Mouse (Mus musculus) cortical plate, adult 2 months (tissue): ENCODE measurements around the gene Arl10.

Experiments used
- CTCF ChIP-seq: fragments of 200-500 bp; IDR thresholded peaks from 2 replicates; pipeline ENCODE4 v1.5.1; 2011; ENCODE audit warnings: mild to moderate bottlenecking, control low read depth, low read length; ENCODE audit not compliant: insufficient read depth; ENCODE audit errors: extremely low read depth
- POLR2A ChIP-seq: fragments of 200-500 bp; IDR thresholded peaks from 2 replicates; pipeline ENCODE4 v1.6.1; 2011; ENCODE audit warnings: mild to moderate bottlenecking, low read length, control low read depth; ENCODE audit not compliant: insufficient read depth; ENCODE audit errors: extremely low read depth

DNA sequence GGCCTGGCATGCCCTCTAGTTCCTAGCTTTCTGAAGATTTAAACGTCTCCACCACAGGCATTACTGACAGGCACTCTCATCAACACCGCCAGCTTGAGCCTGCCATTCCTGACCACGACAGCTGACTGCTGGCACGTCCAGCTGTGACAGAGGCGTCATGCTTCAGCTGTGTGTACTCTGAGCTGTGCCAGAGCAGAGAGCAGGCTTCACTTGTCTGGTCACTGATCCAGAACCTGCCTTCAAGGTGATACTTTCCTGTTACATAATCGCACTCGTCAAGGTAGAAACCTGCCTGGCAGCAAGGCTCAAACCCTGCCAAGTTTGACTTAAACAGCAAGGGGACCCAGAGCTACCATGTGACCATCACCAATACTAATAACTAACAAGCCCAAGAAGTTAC, 12.3 kb upstream of the Arl10 start:
- no peak for TF ChIP-seq CTCF
- TF ChIP-seq POLR2A: no peak
